Mouse (Mus musculus): Measurements from ENCODE around the gene Nup93. TPM values are rescaled to one million over a fixed set of nuclear protein-coding genes. Genes with fewer than 3 reads are reported as not detected.
"Not testable (repeated sequence)": the region's sequence is repeated elsewhere in the genome, so short reads cannot be mapped to it uniquely, and the experiment has no call there.

The Nup93 gene
- polyA plus RNA-seq (2016; fragmentation: Nextera tagmentation; extraction: Ambion mirVana): 110 and 121 TPM in 2 replicates

- Histone ChIP-seq H3K27ac (peak within 1 kb of the TSS; percentile 59; the same call in 1 of the 2 replicates), H3K9me3 (no peaks in the 10 kb centered on the region), H3K27me3 (no peaks in the 10 kb centered on the region)
These were observed at the start of gene Nup93 for GRCm38 (mm10) chr8:94214252-94215173. Gene Nup93, plus strand, starts transcription at chr8:94214564.

DNA sequence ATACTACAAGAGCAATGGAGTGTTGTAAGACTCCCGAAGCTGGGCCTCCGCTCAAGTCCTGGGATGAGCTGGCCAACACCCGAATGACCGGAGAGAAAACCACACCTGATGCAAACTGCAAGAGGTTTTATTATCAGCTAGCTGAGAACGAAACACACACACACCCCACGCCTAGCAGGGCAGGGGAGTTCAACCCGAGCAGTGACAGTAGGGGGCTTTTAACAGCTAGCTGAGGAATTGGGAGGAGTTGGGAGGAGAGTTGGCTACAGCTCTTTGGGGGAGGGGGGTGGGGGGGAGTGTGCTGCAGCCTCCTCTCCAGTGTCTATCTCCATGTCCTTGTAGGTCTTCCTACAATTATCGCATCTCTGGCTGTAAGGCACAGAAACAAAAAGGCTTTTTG, 48.6 kb upstream of the Nup93 start:
- not testable (repeated sequence) for H3K9me3 ChIP-seq; H3K4me2 ChIP-seq; H3K4me3 ChIP-seq (replicated peaks); ATAC-seq (ENCODE audit: low FRiP score); H3K36me3 ChIP-seq (replicated peaks); H3K9ac ChIP-seq; H3K27ac ChIP-seq; H3K4me1 ChIP-seq
- WGBS: 76% methylated on average over 8 of the region's 8 CpGs
- H3K27me3 ChIP-seq: peaks cover 28% of the 10 kb centered on the region

More at GRCm38 (mm10) chr8:94214252-94215173, at the start of gene Nup93:
- under 1% methylated on average over 68 of the region's 68 CpGs for WGBS
- peak; percentile 99 for ATAC-seq (ENCODE audit: low FRiP score)
- peak within 1 kb of the TSS; percentile 77 for H3K9ac ChIP-seq
- peak within 1 kb of the TSS; percentile 80 for H3K4me3 ChIP-seq (replicated peaks)
- peaks cover 25% of the 10 kb centered on the region for H3K4me1 ChIP-seq
- H3K36me3 ChIP-seq (replicated peaks): no peaks in the 10 kb centered on the region
- H3K4me2 ChIP-seq: peak within 1 kb of the TSS; percentile 92

DNA sequence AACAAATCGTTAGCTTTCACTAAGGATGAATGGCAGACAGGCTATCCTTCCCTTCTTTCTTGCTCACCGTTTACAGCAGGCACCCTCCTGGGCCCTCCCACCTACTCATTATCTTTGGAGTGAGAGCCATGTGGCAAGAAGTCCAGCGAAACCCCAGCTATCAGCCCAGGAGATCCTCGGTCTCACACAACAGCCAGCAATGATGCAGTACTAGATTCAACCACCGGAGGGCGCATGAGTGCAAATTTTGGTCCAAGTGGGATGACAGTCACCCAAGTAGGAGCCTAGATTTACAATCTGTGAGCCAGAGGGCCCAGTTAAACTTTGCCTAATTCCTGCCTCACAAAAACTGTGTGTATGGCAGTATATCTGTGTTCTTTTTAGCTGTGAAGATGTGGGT, 47.1 kb upstream of the Nup93 start:
- peaks cover 8% of the 10 kb centered on the region for H3K4me1 ChIP-seq
- peak; percentile 41; the same call in 1 of the 2 replicates for ATAC-seq (ENCODE audit: low FRiP score)
- H3K27me3 ChIP-seq: peaks cover 42% of the 10 kb centered on the region
- no peak overlapping the region for H3K27ac ChIP-seq
- H3K4me3 ChIP-seq (replicated peaks): no peak overlapping the region
- WGBS: 1% methylated on average over 6 of the region's 6 CpGs
- H3K9me3 ChIP-seq: no peaks in the 10 kb centered on the region
- H3K4me2 ChIP-seq: 0 out of 2 replicates have a peak overlapping the region, but pooled peaks have one; percentile 21
- no peak overlapping the region for H3K9ac ChIP-seq
- no peaks in the 10 kb centered on the region for H3K36me3 ChIP-seq (replicated peaks)

DNA sequence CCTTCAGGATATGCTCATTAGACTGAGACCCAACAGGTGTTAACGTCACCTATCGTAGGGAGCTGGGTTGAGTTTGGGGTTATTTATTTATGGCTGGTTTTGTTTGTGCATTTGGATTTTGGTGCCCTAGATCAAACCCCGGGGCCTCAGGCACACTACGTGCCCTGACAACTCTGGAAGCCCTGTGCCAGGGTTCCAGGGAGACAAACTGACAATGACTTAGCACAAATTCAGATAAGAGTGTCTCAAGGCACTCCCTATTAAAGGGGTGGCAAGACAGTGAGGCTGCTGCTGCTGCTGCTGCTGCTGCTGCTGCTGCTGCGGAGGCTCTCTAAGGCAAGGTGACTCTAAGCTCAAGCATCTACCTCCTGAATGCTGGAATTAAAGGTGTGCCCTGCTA, 44.8 kb upstream of the Nup93 start:
- H3K9me3 ChIP-seq: no peaks in the 10 kb centered on the region
- no peak overlapping the region for H3K4me3 ChIP-seq (replicated peaks)
- no peak overlapping the region for H3K9ac ChIP-seq
- no peaks in the 10 kb centered on the region for H3K36me3 ChIP-seq (replicated peaks)
- peaks cover 65% of the 10 kb centered on the region for H3K27me3 ChIP-seq
- H3K4me2 ChIP-seq: no peak overlapping the region
- no peak for ATAC-seq (ENCODE audit: low FRiP score)
- H3K27ac ChIP-seq: no peak overlapping the region
- WGBS: 87% methylated on average over 5 of the region's 5 CpGs
- peaks cover 25% of the 10 kb centered on the region for H3K4me1 ChIP-seq

GRCm38 (mm10) chr8:94171321-94171755, 43.0 kb upstream of the Nup93 start:
- 44% methylated on average over 10 of the region's 10 CpGs for WGBS
- peak overlapping the region; percentile 92; the same call in 1 of the 2 replicates for H3K4me2 ChIP-seq
- no peak for ATAC-seq (ENCODE audit: low FRiP score)

DNA sequence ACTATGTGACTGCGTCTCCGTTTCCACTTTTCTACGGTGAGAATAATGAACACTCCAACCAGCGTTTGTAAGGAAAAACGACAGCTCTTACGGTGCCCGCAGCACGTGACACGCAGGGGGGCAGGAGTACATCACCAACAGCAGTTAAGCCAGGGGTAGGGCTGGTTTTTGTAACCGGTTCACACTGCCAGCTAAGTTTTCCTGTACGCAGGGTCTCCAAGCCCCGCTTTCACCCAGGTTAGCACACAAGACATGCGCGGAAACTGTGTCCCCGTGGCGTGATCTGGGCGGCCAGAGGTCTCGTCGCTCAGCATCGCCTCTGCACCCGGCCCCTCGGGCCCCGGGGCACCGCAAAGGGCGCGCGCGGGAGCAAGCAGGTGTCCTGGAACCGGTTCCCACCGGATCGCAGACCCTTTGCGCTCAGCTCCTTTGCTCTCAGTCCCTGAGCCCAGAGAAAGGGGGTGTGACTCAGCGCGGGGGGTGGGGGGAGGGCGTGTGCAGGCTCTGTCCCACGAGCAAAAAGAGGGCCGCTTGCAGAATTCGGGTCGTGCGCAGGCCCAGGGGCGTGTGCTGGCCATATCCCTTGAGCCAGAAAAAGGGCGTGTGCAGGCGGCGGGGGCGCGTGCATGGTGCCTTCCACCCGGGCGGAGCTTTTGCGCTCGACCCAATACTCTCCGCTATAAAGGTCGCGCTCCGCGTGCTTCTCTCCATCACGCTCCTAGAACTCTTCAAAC, 42.1 kb upstream of the Nup93 start, which contains the start of gene Mt2:
Gene Mt2, plus strand, starts transcription at position 590 of the 734 bp plus-strand sequence.
- Histone ChIP-seq H3K27me3 (peaks cover 92% of the 10 kb centered on the region), H3K4me2 (peak within 1 kb of the TSS; percentile 92), H3K4me3 (replicated peaks) (peak within 1 kb of the TSS; percentile 49), H3K9me3 (no peaks in the 10 kb centered on the region), H3K4me1 (peaks cover 23% of the 10 kb centered on the region), H3K36me3 (replicated peaks) (no peaks in the 10 kb centered on the region), H3K9ac (peak within 1 kb of the TSS; percentile 63), H3K27ac (no peak within 1 kb of the TSS)
- ATAC-seq (ENCODE audit: low FRiP score): peak; percentile 44
- WGBS: under 1% methylated on average over 56 of the region's 56 CpGs

More at GRCm38 (mm10) chr8:94171321-94171755, 43.0 kb upstream of the Nup93 start:
- Histone ChIP-seq H3K36me3 (replicated peaks) (no peaks in the 10 kb centered on the region), H3K27ac (no peak overlapping the region), H3K4me3 (replicated peaks) (no peak overlapping the region), H3K27me3 (peaks cover 83% of the 10 kb centered on the region), H3K9ac (no peak overlapping the region), H3K4me1 (peaks cover 25% of the 10 kb centered on the region), H3K9me3 (no peaks in the 10 kb centered on the region)

DNA sequence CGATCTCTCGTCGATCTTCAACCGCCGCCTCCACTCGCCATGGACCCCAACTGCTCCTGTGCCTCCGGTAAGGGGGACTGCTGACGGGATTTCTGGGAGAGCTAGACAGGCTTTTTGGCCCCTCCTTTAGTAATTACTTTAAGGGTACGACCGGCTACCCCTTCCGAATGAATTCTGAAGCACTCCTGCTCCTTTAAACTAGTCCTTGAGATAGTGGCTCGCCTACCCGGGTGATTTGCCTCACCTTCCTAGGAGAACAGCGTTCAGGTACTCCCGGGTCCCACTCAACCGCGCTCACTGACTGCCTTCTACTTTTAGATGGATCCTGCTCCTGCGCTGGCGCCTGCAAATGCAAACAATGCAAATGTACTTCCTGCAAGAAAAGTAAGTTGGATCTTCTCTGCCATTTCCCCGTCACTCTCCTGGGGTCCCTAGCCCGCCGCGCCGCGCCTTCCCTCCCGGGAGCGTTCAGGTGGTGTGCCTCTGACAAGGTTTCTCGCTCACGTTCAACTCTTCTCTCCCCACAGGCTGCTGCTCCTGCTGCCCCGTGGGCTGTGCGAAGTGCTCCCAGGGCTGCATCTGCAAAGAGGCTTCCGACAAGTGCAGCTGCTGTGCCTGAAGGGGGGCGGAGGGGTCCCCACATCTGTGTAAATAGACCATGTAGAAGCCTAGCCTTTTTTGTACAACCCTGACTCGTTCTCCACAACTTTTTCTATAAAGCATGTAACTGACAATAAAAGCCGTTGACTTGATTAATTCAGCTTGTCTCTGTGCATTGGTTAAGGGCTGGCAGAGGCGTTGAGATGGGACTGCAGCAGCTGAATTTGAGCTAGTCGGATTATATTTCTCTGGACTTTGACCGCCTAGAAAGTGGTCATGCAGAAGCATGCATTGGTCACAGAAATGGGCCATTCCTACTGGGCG, 41.3 kb upstream of the Nup93 start:
- WGBS: under 1% methylated on average over 39 of the region's 39 CpGs
- ATAC-seq (ENCODE audit: low FRiP score): peak; percentile 27
- H3K27ac ChIP-seq: no peak overlapping the region

DNA sequence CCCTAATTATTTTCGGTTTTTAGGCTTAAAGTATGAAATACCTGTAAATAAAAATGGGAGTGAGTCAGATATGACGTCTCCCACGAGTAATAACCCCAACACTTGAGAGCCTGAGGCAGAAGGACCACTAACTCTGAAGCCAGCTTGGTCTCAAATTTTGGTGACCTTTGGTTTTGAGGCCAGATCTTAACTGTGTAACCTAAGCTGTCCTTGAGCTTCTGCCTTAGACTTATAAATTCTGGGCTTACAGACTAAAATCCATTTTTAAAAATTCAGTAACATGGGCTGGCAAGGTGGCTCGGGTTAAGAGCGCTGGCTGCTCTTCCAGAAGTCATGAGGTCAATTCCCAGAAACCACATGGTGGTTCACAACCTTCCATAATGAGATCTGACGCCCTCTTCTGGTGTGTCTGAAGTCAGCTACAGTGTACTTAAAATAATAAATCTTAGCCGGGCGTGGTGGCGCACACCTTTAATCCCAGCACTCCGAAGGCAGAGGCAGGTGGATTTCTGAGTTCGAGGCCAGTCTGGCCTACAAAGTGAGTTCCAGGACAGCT, 40.4 kb upstream of the Nup93 start:
- Histone ChIP-seq H3K4me2 (no peak overlapping the region), H3K4me3 (replicated peaks) (no peak overlapping the region; the same call in 1 of the 2 replicates), H3K9me3 (no peaks in the 10 kb centered on the region), H3K36me3 (replicated peaks) (no peaks in the 10 kb centered on the region), H3K4me1 (peaks cover 27% of the 10 kb centered on the region), H3K27ac (no peak overlapping the region), H3K9ac (no peak overlapping the region), H3K27me3 (peaks cover 99% of the 10 kb centered on the region)
- no peak for ATAC-seq (ENCODE audit: low FRiP score)
- WGBS: 44% methylated on average over 11 of the region's 11 CpGs

More for the DNA sequence above, 41.3 kb upstream of the Nup93 start:
- H3K36me3 ChIP-seq (replicated peaks): no peaks in the 10 kb centered on the region
- peaks cover 95% of the 10 kb centered on the region for H3K27me3 ChIP-seq
- H3K9me3 ChIP-seq: no peaks in the 10 kb centered on the region
- H3K4me1 ChIP-seq: peaks cover 23% of the 10 kb centered on the region
- peak overlapping the region; percentile 92 for H3K4me2 ChIP-seq
- peak overlapping the region; percentile 49 for H3K4me3 ChIP-seq (replicated peaks)
- peak overlapping the region; percentile 63 for H3K9ac ChIP-seq

- ATAC-seq (ENCODE audit: low FRiP score): no peak
- Histone ChIP-seq H3K4me3 (replicated peaks) (no peak overlapping the region), H3K4me1 (peaks cover 35% of the 10 kb centered on the region)
These were observed 39.6 kb upstream of the Nup93 start for GRCm38 (mm10) chr8:94174619-94175213.

GRCm38 (mm10) chr8:94177716-94178390, 36.5 kb upstream of the Nup93 start:
- H3K4me3 ChIP-seq (replicated peaks): no peak overlapping the region
- ATAC-seq (ENCODE audit: low FRiP score): no peak
- 69% methylated on average over 7 of the region's 7 CpGs for WGBS

More at GRCm38 (mm10) chr8:94174619-94175213, 39.6 kb upstream of the Nup93 start:
- Histone ChIP-seq H3K4me2 (no peak overlapping the region), H3K36me3 (replicated peaks) (no peaks in the 10 kb centered on the region), H3K27me3 (peaks cover 99% of the 10 kb centered on the region), H3K9me3 (no peaks in the 10 kb centered on the region), H3K27ac (no peak overlapping the region), H3K9ac (no peak overlapping the region)
- 15% methylated on average over 7 of the region's 7 CpGs for WGBS

More at GRCm38 (mm10) chr8:94177716-94178390, 36.5 kb upstream of the Nup93 start:
- H3K27me3 ChIP-seq: peaks cover 96% of the 10 kb centered on the region
- H3K36me3 ChIP-seq (replicated peaks): no peaks in the 10 kb centered on the region
- peaks cover 31% of the 10 kb centered on the region for H3K4me1 ChIP-seq
- H3K4me2 ChIP-seq: no peak overlapping the region
- no peak overlapping the region for H3K27ac ChIP-seq
- H3K9ac ChIP-seq: no peak overlapping the region
- no peaks in the 10 kb centered on the region for H3K9me3 ChIP-seq

All from forebrain, embryonic 12.5 days (tissue).